Mouse (Mus musculus) testis, adult 2 months (tissue): ENCODE results near the gene Kifc5b.

ENCODE experiments used
- CTCF ChIP-seq: fragments of 200-500 bp; IDR thresholded peaks from 2 replicates; pipeline ENCODE4 v1.5.1; 2012; ENCODE audit warnings: low read depth, mild to moderate bottlenecking, inconsistent platforms, low read length, moderate library complexity; ENCODE audit not compliant: control insufficient read depth, insufficient read depth, insufficient replicate concordance
- POLR2A ChIP-seq: fragments of 200-500 bp; IDR thresholded peaks from 2 replicates; pipeline ENCODE4 v1.6.1; 2012; ENCODE audit warnings: low read depth, mild to moderate bottlenecking, inconsistent platforms, low read length, moderate library complexity; ENCODE audit not compliant: control insufficient read depth

DNA sequence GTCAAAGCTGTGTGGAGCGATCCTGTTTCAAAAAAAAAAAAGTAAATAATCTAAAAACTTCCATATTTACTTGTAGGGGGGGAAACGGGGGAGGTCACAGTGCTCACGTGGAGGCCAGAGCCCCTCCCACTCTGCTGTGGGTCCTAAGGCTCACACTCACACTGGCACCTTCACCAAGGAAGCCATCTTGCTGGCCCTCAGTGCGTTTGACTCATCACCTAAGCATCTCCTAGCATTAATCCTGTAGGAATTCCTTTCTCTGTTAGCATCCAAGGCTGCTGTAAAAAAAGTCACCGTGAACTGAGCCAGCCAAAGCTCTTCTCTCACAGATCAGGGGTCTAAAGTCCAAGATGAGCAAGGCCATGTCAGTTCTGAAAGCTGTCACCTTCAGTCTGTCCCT, 39.4 kb downstream of the Kifc5b start:
- TF ChIP-seq POLR2A: no peak
- no peak for TF ChIP-seq CTCF
